Mouse (Mus musculus): ENCODE results near the gene Slc8a2.

The Slc8a2 gene

DNA sequence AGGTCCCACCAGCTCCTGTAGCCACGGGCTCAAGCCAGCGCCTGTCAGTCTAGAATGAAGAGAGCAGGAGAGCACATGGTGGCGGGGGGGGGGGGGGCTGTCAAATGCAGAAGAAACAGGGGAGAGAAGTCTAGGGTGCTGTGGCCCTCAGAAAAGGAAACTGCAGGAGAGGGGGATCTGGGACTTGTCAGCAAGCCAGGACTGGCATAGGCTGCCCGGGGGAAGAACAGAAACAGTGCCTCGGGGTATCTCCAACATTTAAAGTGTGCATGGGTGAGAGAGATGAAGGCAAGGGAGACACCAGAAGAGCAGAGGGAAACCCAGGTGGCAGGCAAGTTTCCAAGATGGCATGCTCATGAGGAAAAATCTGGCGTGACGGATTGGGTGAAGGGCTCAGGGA is 32.4 kb downstream of the Slc8a2 start:
- in situ Hi-C loops (cut with MboI, MseI): no loop called here

DNA sequence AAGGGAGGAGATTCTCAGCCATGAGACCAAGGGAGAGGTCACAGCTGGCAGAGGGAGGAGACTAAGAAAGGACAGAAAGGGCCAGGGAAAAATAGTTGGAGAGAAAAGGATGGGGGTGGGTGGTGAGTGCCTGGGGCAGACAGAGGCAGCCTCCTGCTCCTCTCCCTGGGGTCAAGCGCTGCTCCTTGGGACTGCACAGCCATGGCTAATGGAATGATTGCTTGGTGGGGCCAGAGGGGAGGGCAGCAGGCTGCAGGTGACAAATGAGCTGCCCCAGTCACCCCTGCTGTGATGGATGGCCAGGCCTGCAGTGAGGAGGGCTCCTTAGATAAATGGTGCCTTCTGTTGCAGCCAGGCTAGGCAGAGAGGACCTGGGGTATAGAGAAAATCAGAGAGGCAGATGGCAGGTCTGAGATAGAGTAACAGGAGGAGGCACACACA is 42.5 kb downstream of the Slc8a2 start:
- in situ Hi-C loops (cut with MboI, MseI): no loop called here

GRCm38 (mm10) chr7:16172586-16173140 is 43.0 kb downstream of the Slc8a2 start:
- in situ Hi-C loops (cut with MboI, MseI): no loop called here

GRCm38 (mm10) chr7:16173146-16173545 is 43.5 kb downstream of the Slc8a2 start:
- in situ Hi-C loops (cut with MboI, MseI): no loop called here

- in situ Hi-C loops (cut with MboI, MseI): no loop called here
These were observed 45.2 kb downstream of the Slc8a2 start, which contains the start of gene Meis3 for GRCm38 (mm10) chr7:16174597-16175541. Meis3 (plus strand) TSS chr7:16175090.

DNA sequence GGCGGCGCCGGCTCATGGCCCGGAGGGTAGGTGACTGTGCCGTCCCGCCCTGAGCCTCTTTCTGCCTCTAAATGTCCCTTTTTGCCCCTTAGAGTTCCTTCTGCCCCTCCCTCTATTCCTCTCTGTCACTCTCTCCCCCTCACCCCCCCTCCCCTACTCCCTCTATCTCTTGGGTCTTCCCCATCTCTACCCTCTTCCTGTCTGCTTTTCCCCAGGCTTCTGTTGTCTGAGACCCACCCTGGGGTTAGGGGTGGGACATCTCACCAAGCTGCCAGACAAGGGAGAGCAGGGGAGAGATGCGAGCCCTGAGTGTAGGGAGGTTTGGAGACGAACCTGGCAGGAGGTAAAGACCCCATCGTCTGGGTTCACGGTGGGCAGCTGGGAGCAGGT is 45.9 kb downstream of the Slc8a2 start:
- in situ Hi-C loops (cut with MboI, MseI): no loop called here

- in situ Hi-C loops (cut with MboI, MseI): no loop called here
These were observed 48.5 kb downstream of the Slc8a2 start for GRCm38 (mm10) chr7:16178114-16178513.

- in situ Hi-C loops (cut with MboI, MseI): loop anchor here (5.0 kb wide), 1 partner anchor 36 kb away; no protein-coding TSS in a partner anchor
These were observed 54.0 kb downstream of the Slc8a2 start for GRCm38 (mm10) chr7:16183663-16184062.

DNA sequence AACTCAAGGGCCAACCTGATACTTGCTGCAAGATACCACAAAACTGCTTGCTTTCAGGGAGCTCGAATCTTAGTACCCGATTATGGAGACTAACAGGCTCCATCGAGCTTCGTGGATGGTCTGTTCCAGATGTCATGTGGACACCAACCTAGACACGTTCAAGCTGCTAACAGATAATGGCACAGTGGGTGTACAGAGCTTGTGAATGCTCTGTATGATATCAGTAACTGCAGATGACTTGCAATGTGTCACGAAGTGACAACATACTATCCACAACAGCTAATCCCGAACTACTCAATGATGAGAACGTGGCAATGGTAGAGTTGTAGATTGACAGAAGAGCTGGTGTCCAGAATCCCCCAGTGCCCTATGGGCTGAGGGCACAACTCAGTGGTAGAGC is 57.9 kb downstream of the Slc8a2 start:
- in situ Hi-C loops (cut with MboI, MseI): no loop called here

DNA sequence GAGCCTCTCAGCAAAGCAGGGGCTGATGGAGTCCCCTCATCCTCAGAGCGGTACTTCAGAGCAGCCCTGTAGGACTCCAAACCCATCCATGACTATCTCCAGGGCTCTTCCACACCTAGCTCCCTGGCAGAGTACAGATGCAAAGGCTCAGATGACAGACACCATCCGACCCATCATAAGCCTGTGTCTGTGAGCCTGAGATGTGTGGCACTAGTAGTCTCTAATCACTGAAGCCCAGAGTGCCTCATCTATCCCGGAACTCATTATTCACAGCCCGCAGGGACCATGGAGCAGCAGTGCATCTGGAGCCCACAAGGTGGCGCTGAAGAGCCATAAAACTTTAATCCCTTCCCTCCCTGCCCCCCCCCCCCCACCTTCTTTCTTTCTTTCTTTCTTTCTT is 62.7 kb downstream of the Slc8a2 start:
- in situ Hi-C loops (cut with MboI, MseI): no loop called here

DNA sequence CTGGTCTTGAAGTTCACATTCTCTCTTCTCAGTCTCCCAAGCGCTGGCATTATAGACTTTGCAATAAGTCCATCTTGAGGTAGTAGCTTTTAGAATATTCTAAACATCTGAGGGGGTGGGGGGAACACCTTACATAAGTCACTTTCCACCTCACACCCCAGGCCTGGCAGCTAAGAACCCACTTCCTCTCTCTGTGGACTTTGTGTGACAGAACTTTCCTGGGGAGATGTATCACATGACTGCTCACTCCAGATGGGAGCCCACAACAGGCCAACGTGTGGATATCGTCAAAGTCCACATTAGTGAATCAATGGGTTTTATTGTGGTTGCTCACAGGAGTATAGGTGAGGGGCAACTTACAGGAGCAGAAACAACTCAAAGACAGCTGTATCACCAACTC is 64.1 kb downstream of the Slc8a2 start:
- in situ Hi-C loops (cut with MboI, MseI): no loop called here

DNA sequence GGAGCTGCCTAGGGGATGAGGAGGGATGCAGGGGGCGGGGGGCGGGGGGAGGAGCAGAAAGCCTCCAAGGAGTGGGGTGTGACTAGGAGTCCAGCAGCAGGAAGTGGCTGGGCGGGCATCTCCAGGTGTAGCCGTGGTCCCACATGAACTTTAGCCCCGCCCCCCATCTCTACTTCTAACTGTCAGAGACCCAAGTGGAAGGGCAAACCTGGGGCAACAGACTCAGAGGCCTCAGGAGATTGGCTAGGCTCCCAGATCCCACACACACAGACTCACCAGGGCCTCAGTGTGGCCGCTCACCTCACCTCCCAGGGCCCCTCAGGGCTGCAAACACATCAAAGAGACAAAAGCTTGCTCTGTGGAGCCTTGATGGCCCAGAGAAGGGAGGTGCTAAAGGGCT is 67.0 kb downstream of the Slc8a2 start:
- in situ Hi-C loops (cut with MboI, MseI): no loop called here

DNA sequence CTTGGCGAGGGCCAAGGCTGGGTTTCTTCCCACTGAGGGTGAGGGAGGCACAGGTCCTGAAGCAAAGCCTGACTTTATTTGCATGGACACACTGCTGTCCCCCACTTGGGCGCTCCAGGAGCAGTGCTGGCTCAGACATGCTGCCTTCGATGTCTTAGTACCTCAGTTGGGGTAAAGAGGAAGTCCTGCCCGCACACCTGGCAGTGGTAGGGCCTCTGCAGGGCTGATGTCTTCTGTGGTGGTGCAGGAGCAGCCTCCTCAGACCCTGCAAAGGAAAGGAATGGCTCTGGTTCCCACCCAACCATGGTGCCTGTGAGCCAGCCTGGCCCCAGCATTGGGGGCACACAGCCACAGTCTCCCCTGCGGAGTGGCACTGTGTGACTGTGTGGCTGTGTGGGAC is 67.5 kb downstream of the Slc8a2 start:
- in situ Hi-C loops (cut with MboI, MseI): no loop called here

GRCm38 (mm10) chr7:16198540-16198939 is 68.9 kb downstream of the Slc8a2 start:
- in situ Hi-C loops (cut with MboI, MseI): no loop called here

DNA sequence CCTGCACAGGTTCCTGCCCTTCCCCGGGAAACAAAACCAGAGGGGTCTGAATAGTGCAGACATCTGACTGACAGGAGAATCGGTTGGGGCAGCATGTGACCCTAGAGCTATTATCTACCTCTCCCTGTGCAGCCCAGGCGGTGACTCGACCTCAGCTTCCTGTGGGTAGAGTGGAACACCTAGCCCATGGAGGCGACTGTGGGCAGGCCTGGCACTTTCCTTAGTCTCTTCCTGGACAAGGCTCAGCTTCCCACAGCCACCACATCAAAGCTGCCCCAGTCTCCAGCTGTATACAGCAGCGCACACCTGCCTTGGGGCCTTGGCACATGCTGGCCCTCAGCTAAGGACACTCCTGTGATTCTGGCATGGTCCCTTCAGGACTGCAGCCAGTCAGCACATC is 71.5 kb downstream of the Slc8a2 start:
- in situ Hi-C loops (cut with MboI, MseI): no loop called here

DNA sequence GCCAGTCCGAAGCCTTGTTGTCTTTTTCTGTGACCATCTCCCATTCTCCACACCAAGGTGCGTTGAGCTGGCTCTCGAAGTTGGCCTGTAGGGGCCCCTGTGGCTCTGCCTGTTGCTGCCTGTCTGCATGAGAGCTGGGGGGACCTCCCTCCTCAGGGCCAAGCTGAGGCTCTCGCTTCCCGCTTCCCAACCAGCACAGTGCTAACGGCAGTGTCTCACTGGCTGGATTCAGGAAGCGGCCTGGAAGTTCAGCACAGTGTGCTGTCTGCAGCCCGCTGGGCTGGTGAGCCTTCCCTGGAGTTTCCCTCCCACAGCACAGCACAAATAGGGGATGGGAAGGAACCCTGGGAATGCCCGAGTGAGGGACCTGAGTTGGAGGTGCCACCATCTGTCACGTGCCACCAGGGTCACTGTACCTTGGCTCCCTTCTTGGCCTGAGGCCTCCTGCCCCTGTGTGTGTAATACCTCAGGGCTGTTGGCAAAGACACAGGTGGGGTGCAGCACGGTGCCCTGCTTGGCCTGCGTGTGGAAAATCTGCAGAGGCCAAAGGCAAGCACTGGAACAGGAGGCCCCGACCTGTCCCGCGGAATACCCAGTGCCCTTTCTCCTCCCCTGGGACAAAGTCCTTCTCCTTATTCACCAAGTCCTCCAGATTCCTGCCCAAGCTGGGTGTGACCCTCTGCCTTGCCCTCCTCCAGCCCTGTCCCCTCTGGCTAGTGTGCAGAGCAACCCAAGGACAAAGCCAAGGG is 73.3 kb downstream of the Slc8a2 start:
- in situ Hi-C loops (cut with MboI, MseI): no loop called here

GRCm38 (mm10) chr7:16203505-16203903 is 73.9 kb downstream of the Slc8a2 start:
- in situ Hi-C loops (cut with MboI, MseI): no loop called here

DNA sequence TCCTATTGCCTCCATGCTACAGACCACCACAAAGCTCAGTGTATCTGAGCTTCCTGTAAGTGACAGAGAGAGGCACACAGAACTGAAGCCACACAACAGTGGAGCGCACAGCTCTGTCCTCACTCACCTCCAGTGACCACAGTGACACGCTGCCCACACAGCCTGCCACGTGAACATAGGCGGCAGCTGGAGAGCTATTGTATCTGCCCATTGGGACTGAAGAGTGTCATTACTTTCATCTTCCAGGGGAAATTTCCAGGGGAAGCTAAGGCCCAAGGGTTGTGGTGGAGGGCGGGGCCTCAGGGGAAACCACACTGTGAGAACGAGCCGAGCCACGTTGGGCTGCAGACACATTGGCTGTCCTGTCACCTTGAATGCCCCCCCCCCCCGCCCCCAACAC is 75.2 kb downstream of the Slc8a2 start:
- in situ Hi-C loops (cut with MboI, MseI): loop anchor here (5.0 kb wide), 1 partner anchor 68 kb away; the partner anchor contains the start of gene Inafm1

- in situ Hi-C loops (cut with MboI, MseI): loop anchor here (5.0 kb wide), 1 partner anchor 65 kb away; the partner anchor contains the start of gene Inafm1
These were observed 77.5 kb downstream of the Slc8a2 start for GRCm38 (mm10) chr7:16207076-16207475.

GRCm38 (mm10) chr7:16207496-16207895 is 77.9 kb downstream of the Slc8a2 start:
- in situ Hi-C loops (cut with MboI, MseI): loop anchor here (5.0 kb wide), 1 partner anchor 65 kb away; the partner anchor contains the start of gene Inafm1

DNA sequence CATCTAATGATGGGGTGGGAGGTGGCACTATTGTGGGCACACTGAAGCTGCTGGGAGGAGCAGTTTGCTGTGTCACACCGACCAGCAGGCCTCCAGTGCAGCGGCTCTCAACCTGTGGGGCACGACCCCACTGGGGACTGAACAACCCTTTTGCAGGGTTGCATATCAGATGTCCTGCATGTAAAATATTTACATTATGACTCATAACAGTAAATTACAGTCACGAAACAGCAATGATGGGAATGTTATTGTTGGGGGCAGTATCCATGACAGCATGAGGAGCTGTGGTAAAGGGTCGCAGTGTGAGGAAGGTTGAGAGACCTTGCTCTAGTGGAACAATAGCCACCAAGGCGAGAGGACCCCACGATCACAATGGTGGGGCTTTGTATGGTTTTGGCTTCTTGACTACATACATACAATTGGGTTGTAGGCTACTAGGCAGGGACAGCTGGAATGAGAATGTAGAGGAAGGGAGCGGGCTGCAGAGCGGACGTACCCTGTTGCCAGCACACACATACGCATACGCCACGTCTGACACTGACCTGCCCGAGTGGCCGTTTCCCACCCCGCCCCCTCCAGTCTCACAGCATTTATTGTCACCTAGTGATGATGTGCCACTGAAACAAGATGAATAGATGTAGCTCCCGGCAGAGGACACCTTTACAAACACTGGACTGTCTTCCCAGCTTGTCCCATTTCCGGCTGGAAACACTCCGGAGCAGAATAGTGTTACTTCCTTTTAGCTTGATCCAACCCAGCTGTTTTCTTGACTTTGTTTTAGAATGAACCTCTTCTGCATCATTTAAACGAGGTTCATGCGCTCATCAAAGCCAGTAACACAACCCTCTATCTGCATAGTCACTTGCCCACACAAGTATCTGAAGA is 79.4 kb downstream of the Slc8a2 start:
- in situ Hi-C loops (cut with MboI, MseI): loop anchor here (5.0 kb wide), 1 partner anchor 63 kb away; the partner anchor contains the start of gene Inafm1
